Mouse (Mus musculus) midbrain, embryonic 13.5 days (tissue): ENCODE measurements around the gene Ermard. TPM values are rescaled to one million over a fixed set of nuclear protein-coding genes. Genes with fewer than 3 reads are reported as not detected.

Source experiments
- ATAC-seq: fragments of 200-750 bp; cut with Nextera tagmentation; 2 replicates; pipeline ENCODE4 v1.8.0; 2017; ENCODE audit warnings: mild to moderate bottlenecking, moderate TSS enrichment, moderate library complexity
- H3K27ac ChIP-seq: fragments of 300-500 bp; sonication (generic); 2 replicates; pipeline ENCODE4 v1.5.1; 2015; ENCODE audit warnings: inconsistent platforms, mild to moderate bottlenecking, moderate library complexity
- H3K27me3 ChIP-seq: fragments of 300-500 bp; sonication (generic); 2 replicates; pipeline ENCODE4 v1.6.1; 2015; ENCODE audit warnings: mild to moderate bottlenecking, inconsistent platforms
- H3K36me3 ChIP-seq: fragments of 300-500 bp; sonication (generic); 2 replicates; pipeline ENCODE4 v1.6.1; 2015; ENCODE audit warnings: mild to moderate bottlenecking, inconsistent platforms
- H3K4me1 ChIP-seq: fragments of 300-500 bp; sonication (generic); replicated peaks from 2 replicates; pipeline ENCODE4 v1.6.1; 2015; ENCODE audit warnings: inconsistent platforms
- H3K4me2 ChIP-seq: fragments of 300-500 bp; sonication (generic); replicated peaks from 2 replicates; pipeline ENCODE4 v1.6.1; 2015; ENCODE audit warnings: moderate library complexity, mild to moderate bottlenecking, inconsistent platforms
- H3K4me3 ChIP-seq: fragments of 300-500 bp; sonication (generic); replicated peaks from 2 replicates; pipeline ENCODE4 v1.5.1; 2015; ENCODE audit warnings: mild to moderate bottlenecking, inconsistent platforms
- H3K9ac ChIP-seq: fragments of 300-500 bp; sonication (generic); replicated peaks from 2 replicates; pipeline ENCODE4 v1.6.1; 2015; ENCODE audit warnings: mild to moderate bottlenecking, inconsistent platforms
- H3K9me3 ChIP-seq: fragments of 300-500 bp; sonication (generic); 2 replicates; pipeline ENCODE4 v1.6.1; 2016; ENCODE audit warnings: mild to moderate bottlenecking, inconsistent platforms
- WGBS: fragments of 180-500 bp; shearing (Covaris S2); methylation state at CpG from one replicate; pipeline ENCODE4 v1.1.7; 2015; 5-methylcytosine and 5-hydroxymethylcytosine counted together
- polyA plus RNA-seq: library from polyadenylated mRNA; unstranded; fragments of >200 nt; fragmentation: Nextera tagmentation; extraction: Ambion mirVana; gene quantifications from 2 replicates; pipeline ENCODE4 v1.2.1, GENCODE M21; 2015

Ermard gene
- polyA plus RNA-seq, 1 experiment from 2014 or later: 114 TPM

DNA sequence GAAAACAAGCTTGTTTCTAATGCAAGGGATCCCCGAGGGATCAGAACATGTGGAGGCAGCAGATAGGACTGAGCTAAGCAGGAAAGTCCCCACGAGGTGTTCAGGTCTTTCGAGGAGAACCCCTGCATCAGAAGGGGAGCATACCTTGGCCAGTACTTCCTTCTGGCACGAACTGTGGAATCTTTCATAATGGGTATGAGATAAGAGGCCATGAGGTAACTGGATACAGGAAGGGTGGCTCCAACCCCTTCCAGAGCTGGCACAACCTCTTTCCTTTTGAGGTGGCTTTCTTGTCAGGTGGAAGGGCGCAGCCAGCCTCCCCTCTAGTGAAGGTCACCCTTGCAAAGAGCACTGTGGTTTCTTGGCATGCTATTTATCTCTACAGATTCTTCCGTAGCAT is 55.8 kb downstream of the Ermard start:
- Histone ChIP-seq H3K4me3 (no peak overlapping the region), H3K36me3 (no peaks in the 10 kb centered on the region), H3K27me3 (no peaks in the 10 kb centered on the region), H3K27ac (no peak overlapping the region), H3K4me2 (no peak overlapping the region), H3K9ac (no peak overlapping the region), H3K4me1 (peaks cover 5% of the 10 kb centered on the region), H3K9me3 (no peaks in the 10 kb centered on the region)
- ATAC-seq: no peak
- 91% methylated on average over 6 of the region's 6 CpGs for WGBS

DNA sequence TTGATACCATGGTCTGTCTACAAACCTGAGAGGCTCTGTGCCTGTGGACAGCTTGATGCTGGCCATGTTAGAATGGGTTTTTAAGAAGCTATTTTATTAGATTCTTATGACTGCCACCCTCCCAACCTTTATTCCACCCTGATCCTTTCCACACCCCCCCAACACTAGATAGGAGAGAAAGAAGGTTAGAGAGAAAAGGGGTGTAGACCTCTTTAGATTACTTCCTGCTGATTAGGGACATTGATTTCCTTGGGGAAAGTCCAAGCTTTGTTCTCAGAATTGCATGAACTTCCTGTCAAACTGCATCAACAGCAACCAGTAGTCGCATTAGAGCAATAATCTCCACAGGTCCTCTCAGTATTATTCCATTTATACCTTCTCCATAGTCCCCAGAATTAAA is 57.7 kb downstream of the Ermard start:
- H3K27me3 ChIP-seq: no peaks in the 10 kb centered on the region
- WGBS: 92% methylated on average over 1 of the region's 1 CpGs
- ATAC-seq: no peak
- no peaks in the 10 kb centered on the region for H3K9me3 ChIP-seq
- peaks cover 2% of the 10 kb centered on the region for H3K4me1 ChIP-seq
- H3K9ac ChIP-seq: no peak overlapping the region
- no peaks in the 10 kb centered on the region for H3K36me3 ChIP-seq
- H3K27ac ChIP-seq: no peak overlapping the region
- H3K4me3 ChIP-seq: no peak overlapping the region
- H3K4me2 ChIP-seq: no peak overlapping the region

DNA sequence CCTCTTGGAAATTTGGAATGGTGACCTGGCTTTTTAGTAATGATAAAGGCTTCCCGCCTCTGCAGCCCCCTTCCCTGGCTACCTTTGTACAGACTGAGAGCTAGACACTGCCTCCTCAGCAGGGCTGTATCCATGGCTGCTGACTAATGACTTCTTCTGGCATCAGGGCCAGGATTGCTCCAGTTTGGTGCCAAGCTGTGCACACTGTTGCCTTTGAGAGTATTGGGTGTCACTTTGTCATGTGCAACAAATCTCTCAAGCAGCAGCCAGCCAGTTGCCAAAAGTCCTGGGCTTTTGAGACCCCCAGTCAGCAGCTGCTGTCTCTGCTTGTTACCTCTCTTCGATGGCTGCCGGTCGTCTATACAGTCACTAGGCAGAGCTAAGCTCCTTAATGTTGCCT is 60.3 kb downstream of the Ermard start:
- no peaks in the 10 kb centered on the region for H3K36me3 ChIP-seq
- no peak overlapping the region for H3K27ac ChIP-seq
- H3K4me1 ChIP-seq: no peaks in the 10 kb centered on the region
- WGBS: 84% methylated on average over 4 of the region's 4 CpGs
- H3K4me2 ChIP-seq: no peak overlapping the region
- no peak overlapping the region for H3K4me3 ChIP-seq
- no peak for ATAC-seq
- H3K9ac ChIP-seq: no peak overlapping the region
- no peaks in the 10 kb centered on the region for H3K27me3 ChIP-seq
- H3K9me3 ChIP-seq: no peaks in the 10 kb centered on the region

DNA sequence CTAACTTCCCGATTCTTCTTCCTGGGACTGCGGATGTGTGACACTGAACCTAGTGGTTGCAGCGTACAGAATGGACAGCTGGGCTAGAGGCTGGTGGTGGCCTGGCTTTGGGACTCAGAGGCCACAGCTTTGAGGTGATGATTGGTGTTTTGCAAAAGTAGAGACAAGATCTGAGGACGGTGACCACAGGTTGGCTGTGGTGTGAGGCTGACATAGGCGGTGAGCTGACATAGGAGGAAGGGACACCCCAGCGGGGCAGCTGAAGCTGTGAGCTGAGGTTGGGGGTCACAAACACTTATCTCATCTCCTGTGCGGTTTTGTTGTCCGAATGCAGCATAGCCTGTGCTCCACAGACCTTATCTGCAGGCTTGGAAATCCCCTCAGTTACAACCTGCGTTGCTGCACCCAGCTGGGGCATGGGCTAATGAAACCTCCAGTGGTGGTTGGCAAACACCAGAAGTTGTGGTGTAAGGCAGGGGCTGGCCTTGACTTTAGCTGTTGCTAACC is 66.2 kb downstream of the Ermard start:
- ATAC-seq: no peak

DNA sequence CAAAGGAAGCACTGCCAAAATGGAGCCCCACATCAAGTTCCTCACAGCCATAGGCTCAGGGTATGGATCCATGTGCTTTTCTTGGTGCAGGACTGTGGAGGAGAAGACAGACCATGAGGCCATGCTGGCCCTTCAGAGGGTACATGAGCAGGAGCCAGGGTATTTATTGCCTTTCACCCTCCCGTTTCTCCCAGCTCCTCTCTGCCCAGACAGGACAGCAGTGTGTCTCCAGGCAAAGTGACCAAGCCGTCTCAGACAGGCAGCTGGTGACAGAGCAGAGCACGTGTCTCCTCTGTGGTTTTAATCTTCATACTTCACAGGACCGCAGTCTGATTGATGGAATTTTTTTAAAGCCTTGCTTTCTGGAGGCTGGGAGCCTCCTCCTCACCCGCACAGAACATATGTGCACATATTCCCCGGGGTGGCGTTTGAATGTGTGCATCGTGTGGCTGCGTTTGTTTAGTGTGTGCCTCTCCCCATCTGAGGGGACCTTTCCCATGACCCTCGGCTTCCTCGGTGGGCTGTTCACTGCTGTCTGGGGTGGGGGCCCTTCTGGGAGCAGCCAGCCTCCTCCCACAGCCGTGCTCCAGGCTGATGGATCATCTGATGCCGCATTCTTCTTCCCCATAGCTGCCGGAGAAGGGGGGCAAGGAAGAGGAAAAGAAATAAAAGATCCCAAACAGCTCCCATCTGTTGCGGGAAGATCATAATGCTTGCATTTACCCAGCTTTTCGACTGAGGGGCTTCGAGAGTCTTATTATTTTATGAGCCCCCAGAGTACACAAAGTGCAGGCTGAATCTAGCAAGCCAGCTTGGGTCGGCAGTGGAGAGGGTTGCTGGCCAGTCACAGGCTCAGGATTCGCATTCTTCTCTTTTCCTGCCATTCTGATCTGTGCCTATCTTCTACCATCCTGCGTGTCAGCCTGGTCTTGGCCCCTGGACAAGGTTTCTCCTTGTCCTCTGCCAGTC is 67.7 kb downstream of the Ermard start:
- Histone ChIP-seq H3K27me3 (no peaks in the 10 kb centered on the region), H3K4me1 (peaks cover 21% of the 10 kb centered on the region), H3K9ac (no peak overlapping the region), H3K4me2 (peak overlapping the region; percentile 41), H3K36me3 (no peaks in the 10 kb centered on the region), H3K9me3 (no peaks in the 10 kb centered on the region), H3K27ac (peak overlapping the region; percentile 5; the same call in 1 of the 2 replicates), H3K4me3 (no peak overlapping the region; the same call in 1 of the 2 replicates)
- ATAC-seq: peak; percentile 86
- 34% methylated on average over 20 of the region's 20 CpGs for WGBS

More for the DNA sequence above, 66.2 kb downstream of the Ermard start:
- Histone ChIP-seq H3K4me1 (peaks cover 21% of the 10 kb centered on the region), H3K27ac (no peak overlapping the region), H3K9me3 (no peaks in the 10 kb centered on the region), H3K36me3 (no peaks in the 10 kb centered on the region), H3K27me3 (no peaks in the 10 kb centered on the region), H3K9ac (no peak overlapping the region), H3K4me3 (no peak overlapping the region), H3K4me2 (no peak overlapping the region)
- WGBS: 89% methylated on average over 9 of the region's 9 CpGs

DNA sequence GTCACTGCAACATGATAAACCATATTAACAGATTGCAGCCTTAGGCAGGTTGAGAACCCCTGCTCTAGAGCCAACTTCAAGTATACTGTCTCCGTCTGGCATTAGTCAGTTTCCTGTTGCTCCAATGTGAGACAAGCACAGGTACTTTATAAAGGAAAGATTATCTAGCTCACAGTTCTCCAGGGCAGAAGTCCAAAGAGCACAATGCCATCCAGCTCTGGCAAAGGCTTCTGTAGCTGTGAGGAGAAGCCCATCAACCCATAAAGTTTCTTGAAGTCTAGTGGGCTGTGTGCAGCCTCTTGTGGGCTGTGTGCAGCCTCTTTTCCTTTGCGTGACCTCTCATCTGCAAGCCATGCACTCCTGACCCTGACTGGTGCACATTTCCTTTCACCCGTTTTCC is 74.5 kb downstream of the Ermard start:
- Histone ChIP-seq H3K4me1 (0 out of 2 replicates have a peak, but pooled peaks cover 4% of the 10 kb centered on the region), H3K4me2 (no peak overlapping the region), H3K27ac (no peak overlapping the region), H3K4me3 (no peak overlapping the region), H3K9ac (no peak overlapping the region), H3K36me3 (no peaks in the 10 kb centered on the region), H3K9me3 (no peaks in the 10 kb centered on the region), H3K27me3 (no peaks in the 10 kb centered on the region)
- no peak for ATAC-seq
- 87% methylated on average over 3 of the region's 3 CpGs for WGBS

DNA sequence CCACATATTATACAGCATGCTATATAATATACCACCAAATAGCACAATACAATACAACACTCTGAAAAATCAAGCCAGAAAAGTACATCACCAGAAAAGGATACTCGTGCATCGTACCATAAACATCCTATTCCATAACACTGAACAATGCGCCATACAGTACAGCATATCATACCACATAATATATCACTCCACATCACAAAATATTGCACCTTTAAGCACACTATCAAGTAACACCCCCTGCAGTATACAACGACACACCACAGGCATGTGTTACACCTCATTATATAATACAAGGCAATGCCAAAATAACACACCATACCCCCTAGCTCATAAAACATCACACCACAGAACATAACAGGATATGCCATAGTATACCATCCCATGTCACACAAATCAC is 79.1 kb downstream of the Ermard start:
- no peak overlapping the region for H3K4me2 ChIP-seq
- no peak for ATAC-seq
- H3K4me1 ChIP-seq: no peaks in the 10 kb centered on the region
- H3K36me3 ChIP-seq: no peaks in the 10 kb centered on the region
- no peak overlapping the region for H3K9ac ChIP-seq
- no peaks in the 10 kb centered on the region for H3K27me3 ChIP-seq
- H3K4me3 ChIP-seq: no peak overlapping the region
- no peaks in the 10 kb centered on the region for H3K9me3 ChIP-seq
- WGBS: 93% methylated on average over 4 of the region's 4 CpGs
- H3K27ac ChIP-seq: no peak overlapping the region

DNA sequence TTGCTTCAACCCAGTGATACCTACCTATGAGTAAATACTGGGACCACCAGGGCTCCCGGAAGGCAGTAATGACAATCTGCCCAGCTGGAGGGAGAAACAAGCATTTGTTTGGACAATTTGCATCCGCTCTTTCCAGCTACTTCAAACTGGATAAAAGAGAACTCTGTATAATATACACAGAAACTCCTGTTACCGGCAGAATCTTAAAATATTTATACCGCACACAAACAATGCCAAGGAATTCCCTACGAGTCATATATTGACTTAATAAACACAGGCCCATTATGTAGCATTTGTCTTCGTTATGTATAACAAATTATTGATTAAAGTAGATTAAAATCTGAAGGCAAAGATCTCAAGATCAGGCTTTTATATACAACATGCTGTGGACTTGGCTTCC is 79.6 kb downstream of the Ermard start:
- Histone ChIP-seq H3K4me3 (no peak overlapping the region), H3K9me3 (no peaks in the 10 kb centered on the region), H3K27ac (no peak overlapping the region), H3K27me3 (no peaks in the 10 kb centered on the region), H3K4me1 (no peaks in the 10 kb centered on the region), H3K4me2 (no peak overlapping the region), H3K36me3 (no peaks in the 10 kb centered on the region), H3K9ac (no peak overlapping the region)
- WGBS: 86% methylated on average over 6 of the region's 6 CpGs
- no peak for ATAC-seq

DNA sequence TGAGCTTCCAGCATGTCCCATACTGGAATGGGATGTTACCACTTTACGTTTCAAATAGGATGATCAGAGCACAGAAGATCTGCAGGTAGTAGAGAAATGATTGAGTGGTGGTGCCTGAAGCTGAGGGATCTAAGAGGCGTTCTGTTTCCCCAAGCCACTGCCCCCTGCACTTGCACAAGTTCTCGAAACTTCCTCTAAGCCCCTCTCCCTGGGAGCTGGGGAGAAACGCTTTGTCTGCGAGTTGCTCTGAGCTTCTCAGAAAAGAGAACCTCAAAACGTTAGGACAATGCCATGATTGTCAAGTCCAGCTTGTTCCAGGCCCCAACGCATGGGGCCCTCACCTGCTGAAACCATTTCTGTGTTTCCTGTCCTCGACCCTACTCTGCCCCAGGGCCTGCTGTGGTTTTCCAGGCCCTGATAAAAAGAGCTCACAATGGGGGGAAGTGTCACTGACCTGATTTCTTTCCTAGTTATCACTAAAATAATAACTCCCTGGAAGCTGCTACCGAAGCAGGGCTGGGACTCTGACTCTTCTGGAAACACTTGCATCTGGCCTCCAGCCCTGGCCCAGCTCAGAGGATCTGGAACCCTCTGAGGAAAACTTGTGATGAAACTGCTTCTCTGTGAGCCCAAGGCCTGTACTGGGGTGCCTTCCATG is 88.8 kb downstream of the Ermard start:
- 79% methylated on average over 9 of the region's 9 CpGs for WGBS
- no peak overlapping the region for H3K27ac ChIP-seq
- H3K27me3 ChIP-seq: no peaks in the 10 kb centered on the region
- H3K36me3 ChIP-seq: no peaks in the 10 kb centered on the region
- no peaks in the 10 kb centered on the region for H3K4me1 ChIP-seq
- no peak overlapping the region for H3K4me2 ChIP-seq
- H3K4me3 ChIP-seq: no peak overlapping the region
- ATAC-seq: no peak
- no peaks in the 10 kb centered on the region for H3K9me3 ChIP-seq
- no peak overlapping the region for H3K9ac ChIP-seq

DNA sequence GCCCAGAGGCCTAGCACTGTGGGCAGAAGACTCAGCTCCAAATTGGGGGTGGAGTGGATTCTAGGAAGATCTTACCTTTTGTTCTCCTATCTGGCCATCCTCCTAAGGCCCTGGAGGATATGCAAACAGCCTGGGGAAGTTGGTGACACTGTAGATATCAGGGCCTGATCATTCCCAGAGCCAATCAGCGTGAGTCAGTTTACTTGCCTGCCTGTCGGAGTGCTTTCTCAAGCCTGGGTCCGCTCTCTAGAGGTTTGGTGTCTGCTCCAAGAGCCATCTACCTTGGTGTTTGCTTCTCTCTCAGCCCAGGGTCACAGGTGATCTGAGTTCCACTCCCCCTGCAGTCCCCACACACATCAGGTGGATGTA is 89.3 kb downstream of the Ermard start:
- 94% methylated on average over 3 of the region's 3 CpGs for WGBS
- no peak for ATAC-seq
- Histone ChIP-seq H3K9me3 (no peaks in the 10 kb centered on the region), H3K4me3 (no peak overlapping the region), H3K4me2 (no peak overlapping the region), H3K4me1 (no peaks in the 10 kb centered on the region), H3K27me3 (no peaks in the 10 kb centered on the region), H3K36me3 (no peaks in the 10 kb centered on the region), H3K9ac (no peak overlapping the region), H3K27ac (no peak overlapping the region)

DNA sequence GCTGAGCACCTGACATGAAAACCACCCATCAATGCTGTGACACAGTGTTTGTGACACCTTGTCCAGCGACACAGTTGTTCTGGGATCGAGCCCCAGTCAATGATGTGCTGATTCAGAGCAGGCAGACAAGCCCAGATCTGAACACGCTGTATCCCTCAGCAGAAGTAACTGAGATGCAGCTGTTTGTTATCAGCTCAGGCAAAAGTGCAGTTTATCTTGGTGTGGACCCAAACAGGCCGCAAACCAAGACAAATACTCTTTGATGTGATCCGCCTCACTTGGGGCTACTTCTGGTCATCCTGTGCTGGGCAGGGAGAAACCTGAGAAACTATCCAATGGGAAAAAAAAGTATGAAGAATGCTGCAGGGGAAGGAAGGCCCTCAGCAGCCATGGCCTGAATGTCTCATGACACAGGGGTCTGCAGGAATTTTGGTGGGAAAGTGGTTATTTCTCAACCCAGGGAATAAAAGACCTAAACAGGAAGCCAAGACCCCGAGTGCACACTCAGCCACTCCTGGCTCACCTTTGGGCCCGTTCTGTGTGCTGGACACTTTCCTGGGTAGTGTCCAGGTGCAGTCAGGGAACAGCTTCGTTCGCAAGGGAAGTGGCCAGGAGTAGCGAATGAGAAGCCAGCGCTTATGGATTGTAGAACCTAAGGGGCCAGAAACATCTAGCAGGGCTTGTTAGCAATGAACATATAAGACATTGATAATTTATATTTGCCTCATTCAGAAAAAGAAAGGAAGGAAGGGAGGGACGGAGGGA is 94.1 kb downstream of the Ermard start:
- no peaks in the 10 kb centered on the region for H3K36me3 ChIP-seq
- no peaks in the 10 kb centered on the region for H3K9me3 ChIP-seq
- 86% methylated on average over 12 of the region's 12 CpGs for WGBS
- H3K4me2 ChIP-seq: no peak overlapping the region
- ATAC-seq: no peak
- H3K4me1 ChIP-seq: no peaks in the 10 kb centered on the region
- H3K4me3 ChIP-seq: no peak overlapping the region
- H3K9ac ChIP-seq: no peak overlapping the region
- H3K27me3 ChIP-seq: no peaks in the 10 kb centered on the region
- no peak overlapping the region for H3K27ac ChIP-seq

DNA sequence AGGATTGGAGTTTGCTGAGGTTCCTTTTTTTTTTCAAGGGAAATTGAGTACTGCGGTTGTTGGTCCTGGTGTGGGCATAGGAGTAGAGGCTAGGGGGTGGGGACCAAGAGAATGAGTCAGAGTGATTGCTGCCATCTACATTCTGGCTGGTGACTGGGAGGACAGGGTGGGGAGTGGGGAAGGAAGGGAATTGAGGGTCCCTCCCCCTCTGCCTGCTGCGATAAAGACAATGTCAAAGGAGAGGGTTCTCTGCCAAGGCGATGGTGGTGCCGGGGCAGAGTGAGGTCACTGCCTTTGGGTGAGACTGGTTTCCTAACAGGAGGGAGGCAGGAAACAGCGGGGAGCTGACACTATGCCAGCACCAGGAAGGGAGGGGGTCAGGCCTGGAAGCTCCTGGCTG is 96.4 kb downstream of the Ermard start:
- H3K27me3 ChIP-seq: no peaks in the 10 kb centered on the region
- H3K27ac ChIP-seq: no peak overlapping the region
- H3K4me1 ChIP-seq: no peaks in the 10 kb centered on the region
- ATAC-seq: no peak
- no peak overlapping the region for H3K9ac ChIP-seq
- H3K36me3 ChIP-seq: no peaks in the 10 kb centered on the region
- H3K9me3 ChIP-seq: no peaks in the 10 kb centered on the region
- WGBS: 72% methylated on average over 5 of the region's 5 CpGs
- H3K4me2 ChIP-seq: no peak overlapping the region
- no peak overlapping the region for H3K4me3 ChIP-seq
